Mouse (Mus musculus): ENCODE measurements at regions not wholly inside any gene's neighbourhood (a gene's known extent, or its start where the extent isn't known, plus 50 kb on each side); places are given as distances from the start of the nearest gene placed in this dataset.

GRCm38 (mm10) chr10:118792352-118793100 lies 77.5 kb downstream of the Dyrk2 start:
- WGBS: 70% methylated on average over 15 of the region's 15 CpGs
- no peak for ATAC-seq (ENCODE audit: insufficient read depth, low FRiP score, low read depth)
- no peak overlapping the region for H3K4me3 ChIP-seq (replicated peaks)

GRCm38 (mm10) chr10:118793794-118794193 lies 76.2 kb downstream of the Dyrk2 start:
- Histone ChIP-seq H3K27me3 (replicated peaks) (no peaks in the 10 kb centered on the region), H3K4me1 (no peaks in the 10 kb centered on the region), H3K4me3 (replicated peaks) (no peak overlapping the region), H3K4me2 (no peak overlapping the region), H3K9me3 (no peaks in the 10 kb centered on the region), H3K36me3 (no peaks in the 10 kb centered on the region), H3K27ac (no peak overlapping the region), H3K9ac (no peak overlapping the region)
- 88% methylated on average over 2 of the region's 2 CpGs for WGBS
- no peak for ATAC-seq (ENCODE audit: insufficient read depth, low FRiP score, low read depth)

More at GRCm38 (mm10) chr10:118792352-118793100, 77.5 kb downstream of the Dyrk2 start:
- no peaks in the 10 kb centered on the region for H3K9me3 ChIP-seq
- H3K27me3 ChIP-seq (replicated peaks): no peaks in the 10 kb centered on the region
- H3K4me2 ChIP-seq: no peak overlapping the region
- H3K9ac ChIP-seq: no peak overlapping the region
- H3K36me3 ChIP-seq: no peaks in the 10 kb centered on the region
- no peak overlapping the region for H3K27ac ChIP-seq
- no peaks in the 10 kb centered on the region for H3K4me1 ChIP-seq

DNA sequence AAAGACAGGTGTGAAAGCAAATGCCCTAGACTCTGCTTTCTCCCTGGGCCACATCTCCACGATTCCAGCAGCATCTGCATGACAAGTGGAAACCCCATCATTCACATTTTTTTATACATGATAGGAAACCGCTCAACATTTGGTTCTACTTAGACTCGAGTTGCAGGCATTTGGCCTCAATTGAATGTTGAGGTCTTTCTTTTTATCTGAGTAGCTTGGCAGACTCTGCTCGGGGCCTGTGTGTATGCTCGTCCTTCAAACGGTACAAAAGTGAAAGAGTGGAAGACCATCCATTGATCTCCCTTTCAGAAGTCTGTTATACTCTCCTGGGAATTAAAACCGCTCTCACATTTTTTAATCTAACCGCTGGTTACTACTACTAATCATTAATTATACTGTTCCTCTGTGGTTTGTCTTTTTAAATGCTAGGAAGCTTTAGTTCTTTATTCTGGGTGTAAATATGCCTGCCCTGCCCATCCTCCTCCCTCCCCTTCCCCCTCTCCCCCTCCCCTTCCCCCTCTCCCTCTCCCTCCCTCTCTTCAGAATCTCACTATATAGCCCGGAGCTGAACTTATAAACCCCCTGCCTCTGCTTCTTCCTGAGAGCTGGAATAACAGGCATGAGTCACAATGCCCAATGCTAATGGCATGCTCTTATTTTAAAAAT lies 75.5 kb downstream of the Dyrk2 start:
- Histone ChIP-seq H3K4me2 (no peak overlapping the region), H3K27me3 (replicated peaks) (no peaks in the 10 kb centered on the region), H3K4me1 (no peaks in the 10 kb centered on the region), H3K36me3 (no peaks in the 10 kb centered on the region), H3K9me3 (no peaks in the 10 kb centered on the region), H3K9ac (no peak overlapping the region), H3K4me3 (replicated peaks) (no peak overlapping the region), H3K27ac (no peak overlapping the region)
- 47% methylated on average over 9 of the region's 9 CpGs for WGBS
- no peak for ATAC-seq (ENCODE audit: insufficient read depth, low FRiP score, low read depth)

GRCm38 (mm10) chr10:118795061-118795407 lies 75.0 kb downstream of the Dyrk2 start:
- Histone ChIP-seq H3K4me1 (no peaks in the 10 kb centered on the region), H3K4me2 (no peak overlapping the region), H3K9me3 (no peaks in the 10 kb centered on the region), H3K9ac (no peak overlapping the region), H3K4me3 (replicated peaks) (no peak overlapping the region), H3K27ac (no peak overlapping the region), H3K36me3 (no peaks in the 10 kb centered on the region), H3K27me3 (replicated peaks) (no peaks in the 10 kb centered on the region)
- no peak for ATAC-seq (ENCODE audit: insufficient read depth, low FRiP score, low read depth)
- WGBS: 81% methylated on average over 3 of the region's 3 CpGs

- ATAC-seq (ENCODE audit: insufficient read depth, low FRiP score, low read depth): no peak
- Histone ChIP-seq H3K4me3 (replicated peaks) (no peak overlapping the region), H3K27me3 (replicated peaks) (no peaks in the 10 kb centered on the region), H3K27ac (no peak overlapping the region), H3K4me1 (no peaks in the 10 kb centered on the region), H3K9me3 (no peaks in the 10 kb centered on the region), H3K9ac (no peak overlapping the region), H3K36me3 (no peaks in the 10 kb centered on the region), H3K4me2 (no peak overlapping the region)
- 64% methylated on average over 7 of the region's 7 CpGs for WGBS
These were observed 73.5 kb downstream of the Dyrk2 start for GRCm38 (mm10) chr10:118796512-118796911.

DNA sequence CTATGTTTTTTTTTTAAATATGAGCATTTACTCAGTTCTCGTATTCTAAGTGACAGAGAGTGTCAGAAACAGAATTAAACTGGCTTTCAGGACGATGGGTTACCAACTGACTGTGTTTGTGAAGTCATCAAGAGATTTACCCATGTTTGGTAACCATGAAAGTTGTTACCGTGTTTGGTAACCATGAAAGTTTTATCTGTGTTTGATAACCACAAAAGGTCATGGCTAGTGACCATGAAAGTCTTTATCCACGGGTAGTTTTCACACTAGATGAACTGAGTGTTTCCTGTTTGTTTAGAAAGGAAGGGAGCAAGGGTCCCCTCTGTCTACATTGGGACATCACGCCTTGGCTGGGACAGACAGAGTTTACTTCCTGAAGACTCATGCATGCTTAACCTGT lies 72.8 kb downstream of the Dyrk2 start:
- WGBS: 68% methylated on average over 5 of the region's 5 CpGs
- no peak for ATAC-seq (ENCODE audit: insufficient read depth, low FRiP score, low read depth)
- Histone ChIP-seq H3K4me3 (replicated peaks) (no peak overlapping the region), H3K4me2 (no peak overlapping the region), H3K27ac (no peak overlapping the region), H3K4me1 (no peaks in the 10 kb centered on the region), H3K27me3 (replicated peaks) (no peaks in the 10 kb centered on the region), H3K9me3 (no peaks in the 10 kb centered on the region), H3K9ac (no peak overlapping the region), H3K36me3 (no peaks in the 10 kb centered on the region)

DNA sequence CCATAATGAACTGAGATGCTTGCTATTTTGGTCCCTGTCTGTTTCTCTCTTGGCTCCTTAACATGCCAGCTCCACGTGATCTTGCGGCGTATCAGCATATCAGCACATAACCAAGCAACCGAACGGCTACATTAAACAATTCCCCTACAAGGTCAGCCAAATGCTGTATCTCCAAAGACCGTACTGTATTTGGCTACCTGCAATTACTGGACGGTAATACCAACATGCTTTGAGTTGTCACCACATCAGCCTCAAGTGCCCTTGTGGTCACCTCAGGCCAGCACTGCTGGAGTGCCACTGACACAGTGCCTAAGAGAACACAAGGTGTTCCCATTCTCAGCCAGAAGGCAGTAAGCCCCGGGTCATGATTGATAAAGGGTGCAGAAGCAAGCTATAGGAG lies 70.2 kb downstream of the Dyrk2 start:
- no peaks in the 10 kb centered on the region for H3K9me3 ChIP-seq
- H3K9ac ChIP-seq: no peak overlapping the region
- H3K4me1 ChIP-seq: peaks cover 3% of the 10 kb centered on the region; the same call in 1 of the 2 replicates
- no peaks in the 10 kb centered on the region for H3K27me3 ChIP-seq (replicated peaks)
- no peak overlapping the region for H3K4me2 ChIP-seq
- 78% methylated on average over 8 of the region's 8 CpGs for WGBS
- H3K27ac ChIP-seq: no peak overlapping the region
- no peaks in the 10 kb centered on the region for H3K36me3 ChIP-seq
- no peak for ATAC-seq (ENCODE audit: insufficient read depth, low FRiP score, low read depth)
- no peak overlapping the region for H3K4me3 ChIP-seq (replicated peaks)

DNA sequence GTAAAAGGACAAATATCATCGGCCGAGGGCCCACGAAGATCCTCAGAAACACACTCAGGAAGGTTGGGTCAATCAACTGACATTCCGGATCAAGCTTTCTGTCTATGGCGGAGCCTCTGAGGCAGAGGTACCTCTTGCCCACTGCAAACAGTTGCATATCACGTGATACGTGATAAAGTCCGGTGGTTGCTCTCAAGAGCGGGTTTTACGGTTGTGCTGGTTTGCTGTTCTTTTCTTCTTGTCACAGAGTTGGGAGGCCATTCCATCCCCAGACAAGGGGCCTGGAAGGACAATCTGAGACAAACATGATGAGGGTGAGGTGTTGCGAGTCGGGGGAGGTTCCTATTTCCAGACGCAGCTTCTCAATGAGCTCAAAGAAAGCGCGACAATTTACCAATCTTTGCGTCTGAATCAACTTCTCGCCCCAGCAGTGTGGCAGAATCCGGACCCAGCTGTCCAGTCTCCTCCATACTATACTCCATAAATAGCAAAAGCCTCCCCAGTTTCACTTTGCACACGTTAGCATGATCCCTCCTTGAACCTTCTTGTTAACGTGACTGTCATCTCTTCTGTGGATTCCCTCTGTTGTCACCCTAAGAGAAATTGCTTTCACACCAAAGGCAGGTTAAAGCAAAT lies 66.0 kb downstream of the Dyrk2 start:
- Histone ChIP-seq H3K27me3 (replicated peaks) (no peaks in the 10 kb centered on the region), H3K36me3 (no peaks in the 10 kb centered on the region), H3K4me2 (peak overlapping the region; percentile 44), H3K27ac (peak overlapping the region; percentile 77), H3K9ac (no peak overlapping the region), H3K9me3 (no peaks in the 10 kb centered on the region), H3K4me3 (replicated peaks) (peak overlapping the region; percentile 5; the same call in 1 of the 2 replicates), H3K4me1 (peaks cover 9% of the 10 kb centered on the region)
- no peak for ATAC-seq (ENCODE audit: insufficient read depth, low FRiP score, low read depth)
- WGBS: 68% methylated on average over 20 of the region's 20 CpGs

- Histone ChIP-seq H3K4me2 (peak overlapping the region; percentile 44), H3K36me3 (no peaks in the 10 kb centered on the region), H3K27me3 (replicated peaks) (no peaks in the 10 kb centered on the region), H3K9me3 (no peaks in the 10 kb centered on the region), H3K4me3 (replicated peaks) (0 out of 2 replicates have a peak overlapping the region, but pooled peaks have one; percentile 5), H3K4me1 (peaks cover 9% of the 10 kb centered on the region), H3K27ac (peak overlapping the region; percentile 77), H3K9ac (no peak overlapping the region)
- WGBS: 21% methylated on average over 5 of the region's 5 CpGs
- peak; percentile 93 for ATAC-seq (ENCODE audit: insufficient read depth, low FRiP score, low read depth)
These were observed 65.4 kb downstream of the Dyrk2 start for GRCm38 (mm10) chr10:118804574-118804973.
